Mouse (Mus musculus): Measurements from ENCODE around the gene 1600002K03Rik.

GRCm38 (mm10) chr10:80171760-80172526, 801 bp upstream of the 1600002K03Rik start:
- no peak for TF ChIP-seq POLR2A (IDR thresholded peaks at IDR 0.05; ENCODE audit: borderline replicate concordance, insufficient read depth, low read length)
- TF ChIP-seq CTCF (IDR thresholded peaks at IDR 0.05; ENCODE audit: borderline replicate concordance, insufficient read depth, low read depth, low read length): no peak

Measured in cerebellum, adult 2 months (tissue).